Mouse (Mus musculus): ENCODE results near the gene Vmn1r174. TPM values are rescaled to one million over a fixed set of nuclear protein-coding genes. Genes with fewer than 3 reads are reported as not detected.
"Not testable (repeated sequence)": the region's sequence is repeated elsewhere in the genome, so short reads cannot be mapped to it uniquely, and the experiment has no call there.

The Vmn1r174 gene
- polyA plus RNA-seq (2015; fragmentation: Nextera tagmentation; extraction: Ambion mirVana), result not detected in 2 replicates

DNA sequence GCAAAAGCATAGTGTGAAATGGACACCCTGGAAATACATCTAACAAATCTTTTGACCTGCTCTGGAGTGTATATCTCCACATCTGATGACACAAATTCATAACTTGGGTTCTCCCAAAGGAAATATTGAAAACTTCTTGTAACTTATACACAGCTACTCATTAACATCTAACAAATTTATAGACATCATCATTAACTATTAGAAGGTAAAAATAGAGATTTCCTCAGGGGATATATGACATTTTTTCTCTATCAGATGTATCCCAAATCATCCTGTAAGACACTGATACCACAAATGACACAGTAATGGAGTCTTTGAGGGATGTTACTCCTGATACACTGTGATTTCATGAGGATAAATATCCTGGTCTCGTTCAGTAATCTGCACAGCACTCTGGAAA lies at the start of gene Vmn1r174:
Vmn1r174 (plus strand) TSS at position 301 of the 400 bp plus-strand sequence.
- WGBS, result 32% methylated on average over 1 of the region's 1 CpGs
- ATAC-seq (ENCODE audit: borderline replicate concordance, extremely low read depth, low FRiP score, low TSS enrichment); H3K9ac ChIP-seq; H3K4me1 ChIP-seq; H3K9me3 ChIP-seq; H3K4me3 ChIP-seq; H3K4me2 ChIP-seq; H3K27me3 ChIP-seq; H3K36me3 ChIP-seq; H3K27ac ChIP-seq: not testable (repeated sequence)

DNA sequence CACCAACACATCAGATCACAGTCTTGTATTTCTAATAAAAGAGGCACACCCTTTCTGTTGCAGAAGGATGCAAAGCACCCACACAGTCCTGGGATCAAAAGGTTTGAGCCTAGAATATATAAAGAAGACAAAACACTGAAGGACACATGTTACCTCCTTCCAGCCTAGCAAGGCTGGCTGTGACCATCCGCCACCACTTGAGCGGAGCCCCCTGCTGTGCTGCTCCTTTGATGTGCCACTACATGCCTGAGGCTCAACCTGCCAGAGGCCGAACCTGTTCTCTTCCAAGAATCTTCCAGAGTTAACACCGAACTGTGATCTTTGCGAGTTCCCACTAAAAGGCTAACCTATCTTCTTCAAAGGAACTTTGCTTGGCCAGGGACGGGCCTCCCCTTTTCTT lies 32.5 kb downstream of the Vmn1r174 start:
- H3K36me3 ChIP-seq, result no peaks in the 10 kb centered on the region
- no peaks in the 10 kb centered on the region for H3K27me3 ChIP-seq
- ATAC-seq (ENCODE audit: borderline replicate concordance, extremely low read depth, low FRiP score, low TSS enrichment), result no peak
- H3K9me3 ChIP-seq, result peaks cover 10% of the 10 kb centered on the region; the same call in 1 of the 2 replicates
- no peaks in the 10 kb centered on the region for H3K4me1 ChIP-seq
- no peak overlapping the region for H3K27ac ChIP-seq
- H3K4me3 ChIP-seq, result no peak overlapping the region
- H3K9ac ChIP-seq, result no peak overlapping the region
- no peak overlapping the region for H3K4me2 ChIP-seq
- 76% methylated on average over 6 of the region's 6 CpGs for WGBS

DNA sequence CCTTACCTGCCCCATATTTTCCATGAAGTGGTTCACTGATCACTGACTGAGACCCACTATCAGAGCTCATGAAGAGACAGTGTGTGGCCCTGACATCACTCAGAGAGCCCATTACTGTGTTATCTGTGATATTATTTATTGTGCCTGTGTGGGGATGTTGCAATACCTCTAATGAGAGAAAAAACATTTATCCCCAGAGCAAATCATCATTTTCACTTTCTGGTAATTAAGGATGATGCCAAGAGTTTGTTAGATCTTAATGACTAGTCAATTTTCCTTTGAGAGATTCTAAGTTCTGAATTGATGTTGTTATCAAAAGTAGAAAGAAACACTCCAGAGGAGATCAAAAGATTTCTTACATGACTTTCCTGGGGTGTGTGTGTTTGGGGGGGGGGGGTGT lies 58.5 kb downstream of the Vmn1r174 start, which contains the start of gene Vmn1r175:
Vmn1r175 (minus strand) TSS at position 101 of the 400 bp plus-strand sequence.
- H3K4me2 ChIP-seq; H3K27ac ChIP-seq; H3K4me1 ChIP-seq; H3K9ac ChIP-seq; ATAC-seq (ENCODE audit: borderline replicate concordance, extremely low read depth, low FRiP score, low TSS enrichment); H3K36me3 ChIP-seq; H3K27me3 ChIP-seq; H3K4me3 ChIP-seq; H3K9me3 ChIP-seq: not testable (repeated sequence)

Other genes with a start within 250 kb of the Vmn1r174 start
- not detected in 2 replicates for gene Vmn1r167, start 245.1 kb upstream of the Vmn1r174 start, polyA plus RNA-seq (2015; fragmentation: Nextera tagmentation; extraction: Ambion mirVana)
- not detected in 2 replicates for gene Vmn1r168, start 212.5 kb upstream of the Vmn1r174 start, polyA plus RNA-seq (2015; fragmentation: Nextera tagmentation; extraction: Ambion mirVana)
- not detected in 2 replicates for gene Vmn1r169, start 176.7 kb upstream of the Vmn1r174 start, polyA plus RNA-seq (2015; fragmentation: Nextera tagmentation; extraction: Ambion mirVana)
- not detected in 2 replicates for gene Vmn1r170, start 146.1 kb upstream of the Vmn1r174 start, polyA plus RNA-seq (2015; fragmentation: Nextera tagmentation; extraction: Ambion mirVana)
- not detected in 2 replicates for gene Vmn1r171, start 121.5 kb upstream of the Vmn1r174 start, polyA plus RNA-seq (2015; fragmentation: Nextera tagmentation; extraction: Ambion mirVana)
- not detected in 2 replicates for gene Vmn1r172, start 94.0 kb upstream of the Vmn1r174 start, polyA plus RNA-seq (2015; fragmentation: Nextera tagmentation; extraction: Ambion mirVana)
- not detected in 2 replicates for gene Vmn1r173, start 51.6 kb upstream of the Vmn1r174 start, polyA plus RNA-seq (2015; fragmentation: Nextera tagmentation; extraction: Ambion mirVana)
- not detected in 2 replicates for gene Vmn1r175, start 58.4 kb downstream of the Vmn1r174 start, polyA plus RNA-seq (2015; fragmentation: Nextera tagmentation; extraction: Ambion mirVana)
- gene Vmn1r176, start 85.1 kb downstream of the Vmn1r174 start, polyA plus RNA-seq (2015; fragmentation: Nextera tagmentation; extraction: Ambion mirVana), result not detected in 2 replicates
- gene Vmn1r177, start 114.2 kb downstream of the Vmn1r174 start, polyA plus RNA-seq (2015; fragmentation: Nextera tagmentation; extraction: Ambion mirVana), result not detected in 2 replicates
- not detected in 2 replicates for gene Vmn1r178, start 139.7 kb downstream of the Vmn1r174 start, polyA plus RNA-seq (2015; fragmentation: Nextera tagmentation; extraction: Ambion mirVana)
- gene Vmn1r179, start 174.7 kb downstream of the Vmn1r174 start, polyA plus RNA-seq (2015; fragmentation: Nextera tagmentation; extraction: Ambion mirVana), result not detected in 2 replicates
- not detected in 2 replicates for gene Vmn1r180, start 198.4 kb downstream of the Vmn1r174 start, polyA plus RNA-seq (2015; fragmentation: Nextera tagmentation; extraction: Ambion mirVana)
- not detected in 2 replicates for gene Vmn1r181, start 222.3 kb downstream of the Vmn1r174 start, polyA plus RNA-seq (2015; fragmentation: Nextera tagmentation; extraction: Ambion mirVana)
- not detected in 2 replicates for gene V1rd19, start 249.4 kb downstream of the Vmn1r174 start, polyA plus RNA-seq (2015; fragmentation: Nextera tagmentation; extraction: Ambion mirVana)